Mouse (Mus musculus): Measurements from ENCODE around the gene Akr1a1. TPM values are rescaled to one million over a fixed set of nuclear protein-coding genes. Genes with fewer than 3 reads are reported as not detected.

The Akr1a1 gene
- polyA plus RNA-seq, 1 experiment from 2014 or later = 798 TPM

Other genes starting within 250 kb of the Akr1a1 start
- 16.1 and 17.9 TPM in 2 replicates for gene Mast2, start 187.5 kb downstream of the Akr1a1 start, polyA plus RNA-seq (2015; fragmentation: Nextera tagmentation; extraction: Ambion mirVana)
- 12.2 and 12.3 TPM in 2 replicates for gene Ipp, start 144.1 kb downstream of the Akr1a1 start, polyA plus RNA-seq (2015; fragmentation: Nextera tagmentation; extraction: Ambion mirVana)
- 20.9 and 22.5 TPM in 2 replicates for gene Tmem69, start 95.7 kb downstream of the Akr1a1 start, polyA plus RNA-seq (2015; fragmentation: Nextera tagmentation; extraction: Ambion mirVana)
- 29.7 and 31.4 TPM in 2 replicates for gene Gpbp1l1, start 94.0 kb downstream of the Akr1a1 start, polyA plus RNA-seq (2015; fragmentation: Nextera tagmentation; extraction: Ambion mirVana)
- 15.6 and 25.4 TPM in 2 replicates for gene Ccdc17, start 55.0 kb downstream of the Akr1a1 start, polyA plus RNA-seq (2015; fragmentation: Nextera tagmentation; extraction: Ambion mirVana)
- 107 TPM in 2 replicates for gene Nasp, start 23.7 kb downstream of the Akr1a1 start, polyA plus RNA-seq (2015; fragmentation: Nextera tagmentation; extraction: Ambion mirVana)
- 1,053 and 1,174 TPM in 2 replicates for gene Prdx1, start 33.9 kb upstream of the Akr1a1 start, polyA plus RNA-seq (2015; fragmentation: Nextera tagmentation; extraction: Ambion mirVana)
- gene Mmachc, start 56.7 kb upstream of the Akr1a1 start, polyA plus RNA-seq (2015; fragmentation: Nextera tagmentation; extraction: Ambion mirVana) = 21.8 and 22.8 TPM in 2 replicates
- gene Ccdc163, start 56.8 kb upstream of the Akr1a1 start, polyA plus RNA-seq (2015; fragmentation: Nextera tagmentation; extraction: Ambion mirVana) = 29.7 and 32.0 TPM in 2 replicates
- 7.7 and 8.3 TPM in 2 replicates for gene Tesk2, start 69.3 kb upstream of the Akr1a1 start, polyA plus RNA-seq (2015; fragmentation: Nextera tagmentation; extraction: Ambion mirVana)
- 35.6 and 36.4 TPM in 2 replicates for gene Toe1, start 156.0 kb upstream of the Akr1a1 start, polyA plus RNA-seq (2015; fragmentation: Nextera tagmentation; extraction: Ambion mirVana)
- 13.0 and 14.8 TPM in 2 replicates for gene Mutyh, start 156.0 kb upstream of the Akr1a1 start, polyA plus RNA-seq (2015; fragmentation: Nextera tagmentation; extraction: Ambion mirVana)
- 0.47 and 0.89 TPM in 2 replicates for gene Hpdl, start 170.0 kb upstream of the Akr1a1 start, polyA plus RNA-seq (2015; fragmentation: Nextera tagmentation; extraction: Ambion mirVana)
- gene Zswim5, start 225.7 kb upstream of the Akr1a1 start, polyA plus RNA-seq (2015; fragmentation: Nextera tagmentation; extraction: Ambion mirVana) = 0.35 and 0.45 TPM in 2 replicates